ENCODE assay signal across 8 mouse cellular contexts in genomic region chr14:62836926-62837640, GRCm38 (mm10). TPM values are rescaled to one million over a fixed set of nuclear protein-coding genes. Genes with fewer than 3 reads are reported as not detected.
DNase-seq lines count a peak whose midpoint lies in the region; ATAC-seq and TF ChIP-seq lines count a peak whose summit lies in the region.

No protein-coding gene starts in this region.

- no peak for TF ChIP-seq POLR2A in ES-Bruce4 (IDR thresholded peaks at IDR 0.05; ENCODE audit: insufficient read depth, low read length)

- H3K36me3 ChIP-seq in ES-Bruce4 (ENCODE audit: control insufficient read depth, insufficient read depth, low read length, poor library complexity, severe bottlenecking), result no peaks in the 10 kb centered on the region
- 0 out of 2 replicates have a peak, but pooled peaks cover 5% of the 10 kb centered on the region for H3K36me3 ChIP-seq in forebrain, embryonic 13.5 days (ENCODE audit: poor library complexity, severe bottlenecking)
- H3K36me3 ChIP-seq in liver, postnatal 0 days (replicated peaks; ENCODE audit: insufficient read depth, low read length), result no peaks in the 10 kb centered on the region
- no peaks in the 10 kb centered on the region for H3K36me3 ChIP-seq in neural tube, embryonic 14.5 days (ENCODE audit: control insufficient read depth, insufficient read depth, low read length)

- H3K27ac ChIP-seq in ES-Bruce4 (ENCODE audit: insufficient read depth, low read length), result no peak overlapping the region
- peak overlapping the region; percentile 81 for H3K27ac ChIP-seq in forebrain, embryonic 13.5 days
- peak overlapping the region; percentile 68 for H3K27ac ChIP-seq in liver, postnatal 0 days (ENCODE audit: low read depth)
- peak overlapping the region; percentile 80; the same call in 1 of the 2 replicates for H3K27ac ChIP-seq in neural tube, embryonic 14.5 days (ENCODE audit: low read depth, low read length)

- under 1% methylated on average over 37 of the region's 37 CpGs for WGBS in forebrain, embryonic 13.5 days
- WGBS in large intestine, adult 2 months, result under 1% methylated on average over 37 of the region's 37 CpGs
- under 1% methylated on average over 37 of the region's 37 CpGs for WGBS in liver, postnatal 0 days (ENCODE audit: insufficient replicate concordance)
- 1% methylated on average over 37 of the region's 37 CpGs for WGBS in neural tube, embryonic 14.5 days

- H3K9me3 ChIP-seq in ES-Bruce4 (replicated peaks; ENCODE audit: control insufficient read depth, insufficient read depth, low read length, poor library complexity, severe bottlenecking), result no peaks in the 10 kb centered on the region
- H3K9me3 ChIP-seq in forebrain, embryonic 13.5 days (replicated peaks), result no peaks in the 10 kb centered on the region
- H3K9me3 ChIP-seq in liver, postnatal 0 days (ENCODE audit: low read length), result no peaks in the 10 kb centered on the region
- H3K9me3 ChIP-seq in neural tube, embryonic 14.5 days (ENCODE audit: control insufficient read depth, low read length), result no peaks in the 10 kb centered on the region

- H3K4me3 ChIP-seq in ES-Bruce4 (ENCODE audit: low read depth, low read length), result peak overlapping the region; percentile 76
- H3K4me3 ChIP-seq in forebrain, embryonic 13.5 days, result peak overlapping the region; percentile 91
- peak overlapping the region; percentile 92 for H3K4me3 ChIP-seq in liver, postnatal 0 days (ENCODE audit: low read depth, low read length)
- peak overlapping the region; percentile 89 for H3K4me3 ChIP-seq in neural tube, embryonic 14.5 days (ENCODE audit: low read depth, low read length)

- intact Hi-C loops in heart, postnatal 10 days (cut with DNase I), result loop anchor here (1.0 to 5.0 kb wide), 2 partner anchors 76 to 280 kb away; partner anchors contain the start of genes Fam124a and Ints6

- peak; percentile 77 for TF ChIP-seq CTCF in ES-Bruce4 (IDR thresholded peaks at IDR 0.05; ENCODE audit: low read depth, low read length)
- peak; percentile 96 for TF ChIP-seq CTCF in liver, postnatal 0 days (IDR thresholded peaks at IDR 0.05; ENCODE audit: low read depth)

- peak overlapping the region; percentile 61 for H3K4me2 ChIP-seq in forebrain, embryonic 13.5 days
- H3K4me2 ChIP-seq in liver, postnatal 0 days (ENCODE audit: low read depth, low read length), result peak overlapping the region; percentile 81
- H3K4me2 ChIP-seq in neural tube, embryonic 14.5 days (ENCODE audit: low read depth, low read length), result peak overlapping the region; percentile 45

- ATAC-seq in cerebellum, adult (ENCODE audit: insufficient number of reproducible peaks, low FRiP score, low TSS enrichment), result peak; percentile 93
- ATAC-seq in forebrain, embryonic 13.5 days, result peak; percentile 96
- peak; percentile 93 for ATAC-seq in liver, postnatal 0 days
- ATAC-seq in neural tube, embryonic 14.5 days (ENCODE audit: low read depth), result peak; percentile 96

- no peak for TF ChIP-seq EP300 in ES-Bruce4 (IDR thresholded peaks at IDR 0.05; ENCODE audit: insufficient read depth, low read depth, low read length)
- TF ChIP-seq EP300 in liver, postnatal 0 days (IDR thresholded peaks at IDR 0.05; ENCODE audit: low read depth), result peak; percentile 70

- no peaks in the 10 kb centered on the region for H3K4me1 ChIP-seq in ES-Bruce4 (ENCODE audit: control insufficient read depth, insufficient read depth, low read length)
- H3K4me1 ChIP-seq in forebrain, embryonic 13.5 days, result peaks cover 21% of the 10 kb centered on the region
- H3K4me1 ChIP-seq in liver, postnatal 0 days (ENCODE audit: insufficient read depth), result peaks cover 16% of the 10 kb centered on the region
- H3K4me1 ChIP-seq in neural tube, embryonic 14.5 days (ENCODE audit: control insufficient read depth, insufficient read depth, low read length), result peaks cover 8% of the 10 kb centered on the region; the same call in 1 of the 2 replicates

- H3K9ac ChIP-seq in ES-Bruce4 (ENCODE audit: low read depth, poor library complexity, severe bottlenecking), result peak overlapping the region; percentile 33; the same call in 1 of the 2 replicates
- peak overlapping the region; percentile 51 for H3K9ac ChIP-seq in forebrain, embryonic 13.5 days
- peak overlapping the region; percentile 38; the same call in 1 of the 2 replicates for H3K9ac ChIP-seq in liver, postnatal 0 days (replicated peaks)
- H3K9ac ChIP-seq in neural tube, embryonic 14.5 days (replicated peaks; ENCODE audit: low read depth, low read length), result peak overlapping the region; percentile 89; the same call in 1 of the 2 replicates

- peak; percentile 99 for DNase-seq in heart, postnatal 10 days
- peak; percentile 96 for DNase-seq in large intestine, adult 2 months (ENCODE audit: low read depth, low spot score)
- peak; percentile 97 for DNase-seq in liver, postnatal 0 days
- DNase-seq in testis, postnatal 14 days (ENCODE audit: low spot score), result peak; percentile 98

- H3K27me3 ChIP-seq in ES-Bruce4 (ENCODE audit: control insufficient read depth, insufficient read depth, low read length, poor library complexity, severe bottlenecking), result no peaks in the 10 kb centered on the region
- H3K27me3 ChIP-seq in forebrain, embryonic 13.5 days, result no peaks in the 10 kb centered on the region
- no peaks in the 10 kb centered on the region for H3K27me3 ChIP-seq in liver, postnatal 0 days (ENCODE audit: insufficient read depth, low read length)
- H3K27me3 ChIP-seq in neural tube, embryonic 14.5 days (ENCODE audit: control insufficient read depth, insufficient read depth, low read length), result no peaks in the 10 kb centered on the region

RNA-seq across cellular contexts. Expression of gene Wdfy2, which starts 0.4 kb away (rescaled TPM):
- 10.8 and 11.2 TPM in 2 replicates for polyA plus RNA-seq in ES-Bruce4 (2011; ENCODE audit: insufficient read depth, insufficient read length, low read depth, missing spikeins)
- polyA plus RNA-seq in forebrain, embryonic 13.5 days (2015; fragmentation: Nextera tagmentation; extraction: Ambion mirVana), result 7.3 and 8.5 TPM in 2 replicates
- 1 to 10 TPM; 8.0 to 9.1 TPM for total RNA-seq in heart, postnatal 10 days (2021)
- 3.3 and 4.2 TPM in 2 replicates for polyA plus RNA-seq in large intestine, adult 2 months (2012; rRNA removed)
- polyA plus RNA-seq in liver, postnatal 0 days (2015; fragmentation: Nextera tagmentation; extraction: Ambion mirVana), result 1.7 and 2.0 TPM in 2 replicates
- 13.1 and 16.5 TPM in 2 replicates for polyA plus RNA-seq in neural tube, embryonic 14.5 days (2014; fragmentation: Nextera tagmentation; extraction: Ambion mirVana)

Comparison
In these comparisons a context has a peak if more than half of its experiments do, and no peak if none do; other contexts are left out.
1. H3K9ac ChIP-seq: peak in every context shown above with its lines; median percentile 89 in neural tube, embryonic 14.5 days; 51 in forebrain, embryonic 13.5 days; 38 in liver, postnatal 0 days; 33 in ES-Bruce4.